Mouse (Mus musculus): ENCODE data around the gene Dnlz.

GRCm38 (mm10) chr2:26387713-26388112 lies 35.8 kb upstream of the Dnlz start:
- TF ChIP-seq CTCF (IDR thresholded peaks at IDR 0.05; ENCODE audit: low read depth) (no peak), EP300 (IDR thresholded peaks at IDR 0.05; ENCODE audit: low read depth) (no peak)

All from heart, postnatal 0 days (tissue).